Mouse (Mus musculus): ENCODE results near the gene Srl. TPM values are rescaled to one million over a fixed set of nuclear protein-coding genes. Genes with fewer than 3 reads are reported as not detected.
A peak's percentile ranks its signal among the peaks of the same experiment; 100 is the strongest.

The Srl gene
- polyA plus RNA-seq, 1 experiment from 2014 or later, result 23.3 TPM

GRCm38 (mm10) chr16:4500598-4501385 lies 40.8 kb downstream of the Srl start:
- DNase-seq (ENCODE audit: low spot score) (no peak), ATAC-seq (replicated peaks; ENCODE audit: low FRiP score) (no peak)
- 87% methylated on average over 8 of the region's 8 CpGs for WGBS
- Histone ChIP-seq H3K4me3 (ENCODE audit: low read depth, low read length) (no peak overlapping the region), H3K4me1 (replicated peaks; ENCODE audit: control insufficient read depth, insufficient read depth, low read length) (no peaks in the 10 kb centered on the region), H3K27ac (ENCODE audit: low read depth, low read length) (no peak overlapping the region), H3K36me3 (ENCODE audit: control insufficient read depth, insufficient read depth, low read length) (no peaks in the 10 kb centered on the region), H3K4me2 (ENCODE audit: low read depth, low read length, severe bottlenecking) (no peak overlapping the region), H3K27me3 (ENCODE audit: control insufficient read depth, insufficient read depth, low read length) (no peaks in the 10 kb centered on the region), H3K9me3 (ENCODE audit: control insufficient read depth, low read length) (no peaks in the 10 kb centered on the region), H3K9ac (ENCODE audit: low read length) (no peak overlapping the region)

- Histone ChIP-seq H3K4me2 (ENCODE audit: low read depth, low read length, severe bottlenecking) (no peak overlapping the region), H3K4me1 (replicated peaks; ENCODE audit: control insufficient read depth, insufficient read depth, low read length) (no peaks in the 10 kb centered on the region), H3K27me3 (ENCODE audit: control insufficient read depth, insufficient read depth, low read length) (no peaks in the 10 kb centered on the region), H3K4me3 (ENCODE audit: low read depth, low read length) (no peak overlapping the region), H3K36me3 (ENCODE audit: control insufficient read depth, insufficient read depth, low read length) (no peaks in the 10 kb centered on the region), H3K9ac (ENCODE audit: low read length) (no peak overlapping the region), H3K27ac (ENCODE audit: low read depth, low read length) (no peak overlapping the region), H3K9me3 (ENCODE audit: control insufficient read depth, low read length) (no peaks in the 10 kb centered on the region)
- DNase-seq (ENCODE audit: low spot score) (no peak), ATAC-seq (replicated peaks; ENCODE audit: low FRiP score) (no peak)
- 81% methylated on average over 8 of the region's 8 CpGs for WGBS
Observed at GRCm38 (mm10) chr16:4497762-4498607, 43.6 kb downstream of the Srl start.

- no peaks in the 10 kb centered on the region for H3K36me3 ChIP-seq (ENCODE audit: control insufficient read depth, insufficient read depth, low read length)
- no peak for ATAC-seq (replicated peaks; ENCODE audit: low FRiP score)
- no peak overlapping the region for H3K27ac ChIP-seq (ENCODE audit: low read depth, low read length)
- H3K27me3 ChIP-seq (ENCODE audit: control insufficient read depth, insufficient read depth, low read length), result no peaks in the 10 kb centered on the region
- H3K9ac ChIP-seq (ENCODE audit: low read length), result no peak overlapping the region
- no peaks in the 10 kb centered on the region for H3K4me1 ChIP-seq (replicated peaks; ENCODE audit: control insufficient read depth, insufficient read depth, low read length)
- WGBS, result 87% methylated on average over 3 of the region's 3 CpGs
- no peaks in the 10 kb centered on the region for H3K9me3 ChIP-seq (ENCODE audit: control insufficient read depth, low read length)
- no peak for DNase-seq (ENCODE audit: low spot score)
- no peak overlapping the region for H3K4me3 ChIP-seq (ENCODE audit: low read depth, low read length)
- H3K4me2 ChIP-seq (ENCODE audit: low read depth, low read length, severe bottlenecking), result no peak overlapping the region
Observed at GRCm38 (mm10) chr16:4496470-4496869, 45.1 kb downstream of the Srl start.

- H3K4me2 ChIP-seq (ENCODE audit: low read depth, low read length, severe bottlenecking), result no peak overlapping the region
Observed at GRCm38 (mm10) chr16:4495861-4496260, 45.8 kb downstream of the Srl start.

GRCm38 (mm10) chr16:4492777-4493563 lies 48.6 kb downstream of the Srl start:
- Histone ChIP-seq H3K4me3 (ENCODE audit: low read depth, low read length) (no peak overlapping the region), H3K9ac (ENCODE audit: low read length) (no peak overlapping the region), H3K4me2 (ENCODE audit: low read depth, low read length, severe bottlenecking) (no peak overlapping the region), H3K9me3 (ENCODE audit: control insufficient read depth, low read length) (no peaks in the 10 kb centered on the region), H3K27me3 (ENCODE audit: control insufficient read depth, insufficient read depth, low read length) (no peaks in the 10 kb centered on the region), H3K4me1 (replicated peaks; ENCODE audit: control insufficient read depth, insufficient read depth, low read length) (no peaks in the 10 kb centered on the region), H3K36me3 (ENCODE audit: control insufficient read depth, insufficient read depth, low read length) (no peaks in the 10 kb centered on the region), H3K27ac (ENCODE audit: low read depth, low read length) (no peak overlapping the region)
- WGBS, result 61% methylated on average over 2 of the region's 2 CpGs
- no peak for DNase-seq (ENCODE audit: low spot score)
- no peak for ATAC-seq (replicated peaks; ENCODE audit: low FRiP score)

More at GRCm38 (mm10) chr16:4495861-4496260, 45.8 kb downstream of the Srl start:
- DNase-seq (ENCODE audit: low spot score) (no peak), ATAC-seq (replicated peaks; ENCODE audit: low FRiP score) (no peak)
- H3K9me3 ChIP-seq (ENCODE audit: control insufficient read depth, low read length), result no peaks in the 10 kb centered on the region
- WGBS, result 87% methylated on average over 5 of the region's 5 CpGs
- no peaks in the 10 kb centered on the region for H3K36me3 ChIP-seq (ENCODE audit: control insufficient read depth, insufficient read depth, low read length)
- no peak overlapping the region for H3K4me3 ChIP-seq (ENCODE audit: low read depth, low read length)
- H3K27me3 ChIP-seq (ENCODE audit: control insufficient read depth, insufficient read depth, low read length), result no peaks in the 10 kb centered on the region
- no peak overlapping the region for H3K9ac ChIP-seq (ENCODE audit: low read length)
- no peak overlapping the region for H3K27ac ChIP-seq (ENCODE audit: low read depth, low read length)
- no peaks in the 10 kb centered on the region for H3K4me1 ChIP-seq (replicated peaks; ENCODE audit: control insufficient read depth, insufficient read depth, low read length)

- ATAC-seq (replicated peaks; ENCODE audit: low FRiP score), result peak; percentile 44
- H3K4me3 ChIP-seq (ENCODE audit: low read depth, low read length), result no peak overlapping the region
- peak; percentile 87 for DNase-seq (ENCODE audit: low spot score)
- H3K27me3 ChIP-seq (ENCODE audit: control insufficient read depth, insufficient read depth, low read length), result no peaks in the 10 kb centered on the region
- no peak overlapping the region for H3K4me2 ChIP-seq (ENCODE audit: low read depth, low read length, severe bottlenecking)
- WGBS, result 72% methylated on average over 11 of the region's 11 CpGs
- no peak overlapping the region for H3K9ac ChIP-seq (ENCODE audit: low read length)
- H3K36me3 ChIP-seq (ENCODE audit: control insufficient read depth, insufficient read depth, low read length), result no peaks in the 10 kb centered on the region
- no peaks in the 10 kb centered on the region for H3K4me1 ChIP-seq (replicated peaks; ENCODE audit: control insufficient read depth, insufficient read depth, low read length)
- no peaks in the 10 kb centered on the region for H3K9me3 ChIP-seq (ENCODE audit: control insufficient read depth, low read length)
- H3K27ac ChIP-seq (ENCODE audit: low read depth, low read length), result no peak overlapping the region
Observed at GRCm38 (mm10) chr16:4489114-4489624, 52.4 kb downstream of the Srl start.

- Histone ChIP-seq H3K9me3 (ENCODE audit: control insufficient read depth, low read length) (no peaks in the 10 kb centered on the region), H3K36me3 (ENCODE audit: control insufficient read depth, insufficient read depth, low read length) (no peaks in the 10 kb centered on the region), H3K27ac (ENCODE audit: low read depth, low read length) (no peak overlapping the region), H3K4me3 (ENCODE audit: low read depth, low read length) (no peak overlapping the region), H3K27me3 (ENCODE audit: control insufficient read depth, insufficient read depth, low read length) (no peaks in the 10 kb centered on the region), H3K9ac (ENCODE audit: low read length) (no peak overlapping the region), H3K4me2 (ENCODE audit: low read depth, low read length, severe bottlenecking) (no peak overlapping the region), H3K4me1 (replicated peaks; ENCODE audit: control insufficient read depth, insufficient read depth, low read length) (no peaks in the 10 kb centered on the region)
- no peak for DNase-seq (ENCODE audit: low spot score)
- 86% methylated on average over 5 of the region's 5 CpGs for WGBS
- no peak for ATAC-seq (replicated peaks; ENCODE audit: low FRiP score)
Observed at GRCm38 (mm10) chr16:4480616-4481265, 60.9 kb downstream of the Srl start.

All from forebrain, embryonic 11.5 days (tissue).